Mouse (Mus musculus): Measurements from ENCODE around the gene Gabrr2. TPM values are rescaled to one million over a fixed set of nuclear protein-coding genes. Genes with fewer than 3 reads are reported as not detected.

Gene Gabrr2
- polyA plus RNA-seq (2015; fragmentation: Nextera tagmentation; extraction: Ambion mirVana): 0.78 and 0.90 TPM in 2 replicates

DNA sequence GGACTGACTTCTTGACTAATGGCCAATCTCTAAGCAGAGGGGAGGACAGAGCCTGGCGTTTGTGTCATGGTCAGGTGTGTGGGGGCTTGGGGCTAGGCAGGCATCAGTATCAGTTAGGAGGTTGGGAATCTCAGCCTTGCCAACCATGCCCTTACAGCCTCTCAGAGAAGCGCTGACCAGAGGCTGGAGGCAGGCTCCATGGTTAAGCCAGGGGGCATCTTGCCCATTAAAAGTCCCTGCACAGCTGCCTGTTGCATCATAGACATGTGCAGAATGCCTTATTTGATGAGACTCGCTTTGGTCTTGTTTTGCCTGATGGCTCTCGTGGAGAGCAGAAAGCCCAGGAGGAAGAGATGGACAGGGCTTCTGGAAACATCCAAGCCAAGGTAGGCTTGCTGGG, at the start of gene Gabrr2:
Gabrr2 (plus strand) TSS at position 19 of the 400 bp plus-strand sequence.
- Histone ChIP-seq H3K27ac (no peak within 1 kb of the TSS), H3K9ac (no peak within 1 kb of the TSS), H3K36me3 (no peaks in the 10 kb centered on the region), H3K4me1 (peaks cover 4% of the 10 kb centered on the region; the same call in 1 of the 2 replicates), H3K4me3 (no peak within 1 kb of the TSS), H3K27me3 (no peaks in the 10 kb centered on the region), H3K4me2 (no peak within 1 kb of the TSS), H3K9me3 (no peaks in the 10 kb centered on the region)
- WGBS: 82% methylated on average over 4 of the region's 4 CpGs
- no peak for ATAC-seq (ENCODE audit: insufficient number of reproducible peaks, low FRiP score, low TSS enrichment, low read depth)

GRCm38 (mm10) chr4:33018361-33018999, 44.3 kb upstream of the Gabrr2 start:
- ATAC-seq (ENCODE audit: insufficient number of reproducible peaks, low FRiP score, low TSS enrichment, low read depth): no peak
- Histone ChIP-seq H3K4me1 (no peaks in the 10 kb centered on the region), H3K27me3 (no peaks in the 10 kb centered on the region), H3K9me3 (no peaks in the 10 kb centered on the region), H3K4me2 (no peak overlapping the region), H3K4me3 (no peak overlapping the region), H3K9ac (no peak overlapping the region), H3K27ac (no peak overlapping the region), H3K36me3 (no peaks in the 10 kb centered on the region)
- 46% methylated on average over 9 of the region's 9 CpGs for WGBS

DNA sequence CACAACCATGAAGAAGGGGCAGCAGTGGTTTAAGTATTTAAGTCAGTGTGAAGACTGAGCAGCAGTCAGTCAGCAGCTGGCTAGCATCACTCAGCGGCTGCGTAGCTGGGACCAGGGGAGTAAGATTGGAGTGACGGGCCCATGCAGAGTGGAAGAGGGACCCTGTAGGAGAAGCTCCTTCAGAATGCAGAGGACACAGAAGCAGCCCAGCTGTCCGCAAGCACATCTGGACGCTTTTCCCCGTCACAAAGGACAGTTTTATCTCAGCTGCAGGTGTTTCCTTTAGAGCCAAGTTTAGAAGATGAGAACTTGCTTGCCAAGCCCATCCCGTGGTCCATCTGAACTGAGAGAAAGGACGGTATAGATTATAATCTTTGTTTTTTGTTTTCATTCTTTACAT, 38.4 kb upstream of the Gabrr2 start:
- Histone ChIP-seq H3K9ac (no peak overlapping the region), H3K4me1 (no peaks in the 10 kb centered on the region), H3K36me3 (peaks cover 13% of the 10 kb centered on the region), H3K4me2 (no peak overlapping the region), H3K27me3 (no peaks in the 10 kb centered on the region), H3K9me3 (no peaks in the 10 kb centered on the region), H3K4me3 (no peak overlapping the region), H3K27ac (no peak overlapping the region)
- WGBS: 76% methylated on average over 8 of the region's 8 CpGs
- no peak for ATAC-seq (ENCODE audit: insufficient number of reproducible peaks, low FRiP score, low TSS enrichment, low read depth)

DNA sequence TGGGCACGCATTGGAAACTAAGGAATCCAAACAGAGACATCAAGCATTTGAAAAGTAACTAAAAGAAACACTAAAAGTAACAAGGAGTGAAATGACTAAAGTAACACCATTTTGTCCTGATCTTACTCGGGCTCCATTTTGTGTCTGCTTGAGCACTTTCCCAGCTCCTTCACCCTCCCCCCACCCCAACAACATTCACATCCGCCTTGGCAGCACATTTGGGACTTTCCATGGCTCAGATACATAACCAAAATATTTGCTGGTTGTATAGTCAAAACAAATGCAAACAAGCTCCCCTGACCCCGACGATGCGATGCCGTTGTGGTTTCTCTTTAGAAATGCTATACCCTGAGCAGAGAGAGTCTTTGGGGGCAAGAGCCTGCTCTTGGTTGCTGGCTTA, 33.7 kb upstream of the Gabrr2 start:
- peaks cover 9% of the 10 kb centered on the region; the same call in 1 of the 2 replicates for H3K4me1 ChIP-seq
- no peak overlapping the region for H3K4me2 ChIP-seq
- ATAC-seq (ENCODE audit: insufficient number of reproducible peaks, low FRiP score, low TSS enrichment, low read depth): no peak
- no peak overlapping the region for H3K27ac ChIP-seq
- no peaks in the 10 kb centered on the region for H3K9me3 ChIP-seq
- WGBS: 89% methylated on average over 7 of the region's 7 CpGs
- H3K9ac ChIP-seq: no peak overlapping the region
- no peak overlapping the region for H3K4me3 ChIP-seq
- peaks cover 13% of the 10 kb centered on the region for H3K36me3 ChIP-seq
- H3K27me3 ChIP-seq: no peaks in the 10 kb centered on the region

DNA sequence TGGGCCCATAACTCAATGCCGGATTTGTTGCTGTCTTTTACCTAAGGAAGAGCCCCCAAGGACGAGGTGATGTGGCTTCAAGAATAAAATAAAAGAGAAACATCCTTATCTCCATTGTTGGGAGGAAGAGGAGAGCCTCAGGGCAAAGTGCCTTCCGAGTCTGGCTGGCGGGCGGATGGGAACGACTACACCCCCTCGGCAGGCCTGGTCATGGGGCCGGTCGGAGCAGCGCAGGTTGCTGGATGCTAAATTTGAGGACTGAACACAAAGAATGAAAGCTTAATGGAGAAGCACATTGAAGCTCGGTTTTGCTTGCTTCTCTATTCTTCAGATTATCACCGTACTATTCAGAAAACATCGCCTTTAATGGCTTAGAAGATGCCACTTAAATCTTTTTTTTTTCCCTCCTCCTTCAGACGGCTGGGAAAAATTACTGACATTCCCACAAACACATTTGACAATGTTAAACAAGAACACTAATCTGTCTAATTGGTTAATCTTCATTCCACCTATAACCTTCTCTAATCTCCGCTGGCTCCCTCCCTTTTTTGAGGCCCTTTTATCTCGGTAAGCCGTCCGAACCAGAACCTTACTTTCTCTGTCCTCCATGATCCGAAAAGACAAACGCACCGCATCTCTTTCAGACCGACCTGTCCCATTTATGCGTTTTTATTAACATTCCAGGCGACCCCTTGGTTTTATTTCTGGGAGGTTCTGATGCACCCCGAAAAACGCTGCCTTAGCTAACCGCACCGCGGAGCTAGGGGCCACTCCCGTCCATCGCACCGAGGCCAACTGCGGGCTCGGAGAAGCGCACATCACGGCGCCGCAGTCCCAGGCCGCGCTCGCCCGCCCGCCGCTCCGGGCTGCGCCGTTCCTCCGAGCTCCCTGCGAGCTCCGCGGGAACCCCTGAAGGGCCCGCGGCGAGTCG, 32.3 kb upstream of the Gabrr2 start:
- Histone ChIP-seq H3K9ac (peak overlapping the region; percentile 91), H3K4me1 (peaks cover 11% of the 10 kb centered on the region; the same call in 1 of the 2 replicates), H3K4me2 (peak overlapping the region; percentile 55), H3K4me3 (peak overlapping the region; percentile 81), H3K27me3 (no peaks in the 10 kb centered on the region), H3K27ac (peak overlapping the region; percentile 96), H3K9me3 (no peaks in the 10 kb centered on the region), H3K36me3 (peaks cover 17% of the 10 kb centered on the region)
- WGBS: 1% methylated on average over 55 of the region's 55 CpGs
- peak; percentile 68; the same call in 1 of the 2 replicates for ATAC-seq (ENCODE audit: insufficient number of reproducible peaks, low FRiP score, low TSS enrichment, low read depth)

GRCm38 (mm10) chr4:33031195-33031960, 31.4 kb upstream of the Gabrr2 start, which contains the start of gene Ube2j1:
Ube2j1 (plus strand) TSS chr4:33031416.
- Histone ChIP-seq H3K27ac (peak within 1 kb of the TSS; percentile 96), H3K27me3 (no peaks in the 10 kb centered on the region), H3K4me3 (peak within 1 kb of the TSS; percentile 81), H3K9ac (peak within 1 kb of the TSS; percentile 91), H3K9me3 (no peaks in the 10 kb centered on the region), H3K4me1 (peaks cover 11% of the 10 kb centered on the region; the same call in 1 of the 2 replicates), H3K36me3 (peaks cover 19% of the 10 kb centered on the region), H3K4me2 (peak within 1 kb of the TSS; percentile 55)
- under 1% methylated on average over 109 of the region's 123 CpGs for WGBS
- ATAC-seq (ENCODE audit: insufficient number of reproducible peaks, low FRiP score, low TSS enrichment, low read depth): peak; percentile 95

- no peak for ATAC-seq (ENCODE audit: insufficient number of reproducible peaks, low FRiP score, low TSS enrichment, low read depth)
- no peak overlapping the region; the same call in 1 of the 2 replicates for H3K27ac ChIP-seq
- H3K27me3 ChIP-seq: no peaks in the 10 kb centered on the region
- no peaks in the 10 kb centered on the region for H3K9me3 ChIP-seq
- peak overlapping the region; percentile 81 for H3K4me3 ChIP-seq
- peak overlapping the region; percentile 55 for H3K4me2 ChIP-seq
- WGBS: 11% methylated on average over 4 of the region's 4 CpGs
- H3K36me3 ChIP-seq: peaks cover 25% of the 10 kb centered on the region
- peak overlapping the region; percentile 91 for H3K9ac ChIP-seq
- peaks cover 11% of the 10 kb centered on the region; the same call in 1 of the 2 replicates for H3K4me1 ChIP-seq
Measured at GRCm38 (mm10) chr4:33032045-33032444, 30.8 kb upstream of the Gabrr2 start.

- no peak overlapping the region for H3K9ac ChIP-seq
- peaks cover 11% of the 10 kb centered on the region; the same call in 1 of the 2 replicates for H3K4me1 ChIP-seq
- H3K4me2 ChIP-seq: no peak overlapping the region
- no peaks in the 10 kb centered on the region for H3K27me3 ChIP-seq
- no peak overlapping the region for H3K27ac ChIP-seq
- WGBS: 79% methylated on average over 6 of the region's 6 CpGs
- H3K36me3 ChIP-seq: peaks cover 21% of the 10 kb centered on the region
- ATAC-seq (ENCODE audit: insufficient number of reproducible peaks, low FRiP score, low TSS enrichment, low read depth): no peak
- no peaks in the 10 kb centered on the region for H3K9me3 ChIP-seq
- no peak overlapping the region for H3K4me3 ChIP-seq
Measured at GRCm38 (mm10) chr4:33033515-33033914, 29.3 kb upstream of the Gabrr2 start.

DNA sequence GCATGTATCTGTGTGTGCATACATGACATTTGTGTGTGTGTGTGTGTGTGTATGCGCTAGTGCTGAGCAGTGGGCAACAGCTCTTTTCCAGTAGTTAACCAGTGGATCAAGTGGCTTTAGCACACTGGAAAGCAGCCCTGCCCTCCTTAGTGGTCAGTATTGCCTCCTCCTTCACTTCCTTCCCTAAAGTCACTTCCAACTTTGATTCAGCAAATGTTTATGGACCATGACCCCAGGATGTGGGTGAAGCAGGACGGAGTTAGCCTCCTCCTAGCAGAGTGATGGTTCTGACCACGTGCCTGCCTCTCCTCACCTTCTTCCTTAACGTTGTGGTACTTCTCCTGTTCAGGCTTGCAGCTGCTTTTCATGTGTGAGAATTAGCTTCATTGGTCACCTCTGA, 23.0 kb upstream of the Gabrr2 start:
- Histone ChIP-seq H3K27me3 (no peaks in the 10 kb centered on the region), H3K4me3 (no peak overlapping the region), H3K36me3 (peaks cover 66% of the 10 kb centered on the region), H3K27ac (no peak overlapping the region), H3K4me2 (no peak overlapping the region), H3K9me3 (no peaks in the 10 kb centered on the region), H3K9ac (no peak overlapping the region), H3K4me1 (no peaks in the 10 kb centered on the region)
- ATAC-seq (ENCODE audit: insufficient number of reproducible peaks, low FRiP score, low TSS enrichment, low read depth): no peak
- 76% methylated on average over 4 of the region's 4 CpGs for WGBS

DNA sequence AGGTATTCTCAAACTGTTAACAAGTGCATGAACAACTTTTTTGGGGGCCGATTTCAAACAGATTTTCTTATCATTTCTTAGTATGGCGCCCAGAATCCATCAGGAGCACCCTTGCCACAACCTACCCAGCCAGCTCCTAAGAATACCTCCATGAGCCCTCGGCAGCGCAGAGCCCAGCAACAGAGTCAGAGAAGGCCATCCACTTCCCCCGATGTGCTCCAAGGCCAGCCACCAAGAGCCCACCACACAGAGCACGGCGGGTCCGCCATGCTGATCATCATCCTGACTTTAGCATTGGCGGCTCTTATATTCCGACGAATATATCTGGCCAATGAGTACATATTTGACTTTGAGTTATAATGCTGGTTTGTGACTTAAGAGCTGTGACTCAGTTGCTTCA, 13.2 kb upstream of the Gabrr2 start:
- Histone ChIP-seq H3K27me3 (no peaks in the 10 kb centered on the region), H3K9ac (no peak overlapping the region), H3K4me3 (no peak overlapping the region), H3K36me3 (peaks cover 65% of the 10 kb centered on the region), H3K4me2 (no peak overlapping the region), H3K9me3 (no peaks in the 10 kb centered on the region), H3K27ac (no peak overlapping the region), H3K4me1 (no peaks in the 10 kb centered on the region)
- ATAC-seq (ENCODE audit: insufficient number of reproducible peaks, low FRiP score, low TSS enrichment, low read depth): no peak
- WGBS: 95% methylated on average over 11 of the region's 11 CpGs

DNA sequence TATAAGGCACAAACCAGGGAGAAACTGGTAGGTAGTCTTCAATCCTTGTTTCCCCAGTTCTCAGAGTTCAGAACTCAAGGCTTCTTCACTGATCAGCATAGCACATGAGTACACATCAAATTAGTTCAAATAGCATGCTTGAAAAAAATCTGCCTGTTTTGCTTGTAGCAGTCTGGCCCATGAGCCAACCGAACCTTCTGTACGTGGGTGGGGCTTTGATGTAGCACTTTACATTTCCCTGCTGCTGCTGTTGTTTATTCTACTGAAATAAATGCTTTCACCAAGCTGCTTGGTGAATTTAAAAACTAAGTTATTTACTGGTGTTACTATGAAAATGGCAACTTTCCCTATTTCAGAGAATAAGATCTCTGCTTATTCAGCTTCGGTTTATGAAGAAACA, 10.7 kb upstream of the Gabrr2 start:
- Histone ChIP-seq H3K36me3 (peaks cover 44% of the 10 kb centered on the region), H3K4me2 (no peak overlapping the region), H3K4me3 (no peak overlapping the region), H3K27ac (no peak overlapping the region), H3K9me3 (no peaks in the 10 kb centered on the region), H3K9ac (no peak overlapping the region), H3K27me3 (no peaks in the 10 kb centered on the region), H3K4me1 (no peaks in the 10 kb centered on the region)
- WGBS: 88% methylated on average over 3 of the region's 3 CpGs
- no peak for ATAC-seq (ENCODE audit: insufficient number of reproducible peaks, low FRiP score, low TSS enrichment, low read depth)
